Mouse (Mus musculus) lung, postnatal 4 days (tissue): ENCODE data around the gene Ppme1.

Source experiments
- DNase-seq, 2 experiments: peaks; one replicate each; pipeline ENCODE4 v3.0.0; 2021

Ppme1 gene

DNA sequence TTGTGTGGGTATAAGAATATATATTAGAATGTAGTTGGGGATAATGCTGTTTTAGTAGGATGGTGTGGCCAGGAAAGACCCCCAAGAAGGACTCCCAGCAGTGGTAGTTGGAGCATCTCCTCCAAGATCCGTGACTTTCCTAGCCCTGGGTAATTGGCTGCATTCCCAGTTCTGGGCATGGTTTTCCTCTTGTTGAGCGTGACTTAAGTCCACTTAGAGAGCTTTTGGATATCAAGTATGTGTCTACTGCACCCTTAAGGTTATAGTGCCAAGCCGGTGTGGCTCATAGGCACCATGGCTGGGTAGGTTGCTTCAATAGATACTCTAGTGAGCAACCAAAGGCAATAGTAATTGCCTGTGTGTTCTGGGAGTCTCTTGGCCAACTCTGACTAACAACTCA is 48.4 kb downstream of the Ppme1 start:
- peak in 1 of 2 experiments; percentile 56 for DNase-seq

DNA sequence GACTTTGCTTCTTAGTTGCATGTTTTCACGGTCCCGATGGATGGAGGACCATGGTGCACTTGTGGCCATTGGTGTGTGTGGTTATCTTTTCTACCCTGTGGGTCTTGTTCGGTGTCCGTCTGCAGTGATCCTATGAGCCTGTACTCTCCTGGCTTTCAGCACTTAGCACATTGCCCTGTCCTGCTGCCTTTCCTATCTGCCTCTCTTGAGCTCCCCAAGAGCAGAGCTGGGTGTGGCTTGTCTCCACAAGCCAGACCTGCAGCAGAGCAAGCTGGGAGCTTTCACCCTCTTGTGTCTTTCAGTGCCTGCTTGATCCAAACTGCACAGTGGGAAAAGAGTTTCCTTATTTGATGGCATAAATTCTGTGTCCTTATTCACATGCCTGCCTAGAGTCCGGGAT is 54.6 kb downstream of the Ppme1 start:
- DNase-seq = no peak

DNA sequence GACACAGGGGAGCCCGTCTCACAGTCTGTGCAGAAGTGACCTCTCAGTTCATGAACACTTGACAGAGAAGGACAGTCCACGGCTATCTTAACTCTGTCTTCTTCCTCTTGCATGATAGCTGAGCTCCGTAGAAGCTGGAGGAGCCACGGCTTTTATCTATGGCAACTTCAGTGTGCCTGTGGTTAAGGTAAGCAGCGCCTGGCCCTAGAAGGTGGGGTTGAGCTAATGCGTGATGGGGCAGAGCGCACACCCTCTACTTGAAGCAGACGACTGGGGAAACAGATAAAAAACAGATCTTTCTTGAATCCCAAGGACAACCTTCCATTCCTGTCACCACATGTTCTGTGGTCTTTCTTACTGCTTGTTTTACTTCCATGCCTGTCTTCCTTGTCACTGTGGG is 55.2 kb downstream of the Ppme1 start:
- DNase-seq = no peak

DNA sequence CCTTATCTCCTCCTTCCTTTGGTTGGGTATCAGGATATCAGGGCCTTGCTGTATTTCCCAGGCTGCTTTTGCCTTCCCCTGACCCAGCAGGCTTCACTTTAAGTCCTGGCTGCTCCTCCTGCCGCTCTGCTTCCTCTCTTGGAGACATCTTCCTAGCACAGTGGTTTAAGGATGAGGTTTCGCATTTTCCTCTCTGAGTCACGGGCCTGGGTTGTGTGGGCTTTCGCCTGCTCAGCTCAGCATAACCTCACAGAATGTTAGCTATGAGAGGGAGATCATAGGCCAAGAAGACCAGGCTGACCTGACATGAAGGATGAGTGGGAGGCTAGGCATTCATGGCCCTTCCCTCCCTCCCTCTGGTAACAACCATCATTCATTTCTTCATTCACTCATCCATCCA is 59.4 kb downstream of the Ppme1 start:
- DNase-seq = no peak

DNA sequence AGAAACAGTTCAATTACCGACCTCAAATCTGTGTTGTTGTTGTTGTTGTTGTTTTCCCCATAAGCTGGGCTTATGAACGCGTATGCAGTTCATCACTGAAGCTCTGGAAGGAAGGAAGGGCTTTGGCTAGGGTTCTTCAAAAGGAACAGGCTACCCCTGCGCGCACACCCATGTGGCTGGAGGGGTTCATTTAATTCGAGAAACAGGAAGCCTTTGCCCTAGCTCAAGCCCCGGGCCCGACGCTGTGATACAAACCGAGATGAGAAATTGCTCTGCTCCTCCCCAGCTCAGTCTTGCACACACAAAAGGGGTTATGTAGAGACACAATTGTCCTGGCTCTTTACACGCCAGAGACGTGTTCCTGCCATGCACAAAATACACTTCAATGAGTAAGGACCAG is 61.8 kb downstream of the Ppme1 start:
- DNase-seq = no peak

DNA sequence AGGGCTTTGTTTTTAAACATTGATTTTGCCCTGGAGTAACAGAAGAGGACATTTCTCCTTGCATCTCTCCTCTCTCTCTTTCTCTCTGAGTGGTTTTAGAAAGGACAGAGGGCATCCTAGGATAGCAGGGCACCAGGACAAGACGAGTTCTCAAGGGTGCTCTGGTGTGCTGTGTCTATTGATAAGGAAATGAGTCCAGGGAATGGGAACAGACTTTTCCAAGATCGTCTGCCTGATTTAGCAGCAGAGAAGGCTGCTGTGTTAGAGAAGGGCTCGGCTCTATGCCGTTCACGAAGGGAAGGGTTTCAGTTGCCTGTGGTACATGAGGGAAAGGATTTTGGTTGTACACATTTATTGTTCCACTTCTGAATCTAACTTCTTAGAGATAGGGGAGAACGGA is 62.4 kb downstream of the Ppme1 start:
- DNase-seq = no peak

DNA sequence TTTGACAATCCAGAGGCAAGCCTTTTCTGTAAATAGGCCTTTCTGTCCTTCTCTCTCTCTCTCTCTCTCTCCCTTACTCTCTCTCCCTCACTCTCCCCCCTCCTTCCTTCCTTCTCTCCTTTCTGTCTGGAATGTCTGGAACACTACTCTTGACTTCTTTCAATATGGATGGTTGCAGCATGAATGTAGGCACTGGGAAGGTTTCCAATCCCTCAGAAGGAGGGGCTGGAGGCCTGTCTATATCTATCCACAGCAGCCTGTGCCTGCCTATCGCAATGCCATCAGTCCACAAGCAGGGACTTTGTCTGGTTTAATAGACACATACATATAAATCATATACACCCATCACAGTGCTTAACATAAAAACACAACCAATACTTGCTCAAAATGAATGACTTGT is 62.9 kb downstream of the Ppme1 start:
- no peak for DNase-seq

DNA sequence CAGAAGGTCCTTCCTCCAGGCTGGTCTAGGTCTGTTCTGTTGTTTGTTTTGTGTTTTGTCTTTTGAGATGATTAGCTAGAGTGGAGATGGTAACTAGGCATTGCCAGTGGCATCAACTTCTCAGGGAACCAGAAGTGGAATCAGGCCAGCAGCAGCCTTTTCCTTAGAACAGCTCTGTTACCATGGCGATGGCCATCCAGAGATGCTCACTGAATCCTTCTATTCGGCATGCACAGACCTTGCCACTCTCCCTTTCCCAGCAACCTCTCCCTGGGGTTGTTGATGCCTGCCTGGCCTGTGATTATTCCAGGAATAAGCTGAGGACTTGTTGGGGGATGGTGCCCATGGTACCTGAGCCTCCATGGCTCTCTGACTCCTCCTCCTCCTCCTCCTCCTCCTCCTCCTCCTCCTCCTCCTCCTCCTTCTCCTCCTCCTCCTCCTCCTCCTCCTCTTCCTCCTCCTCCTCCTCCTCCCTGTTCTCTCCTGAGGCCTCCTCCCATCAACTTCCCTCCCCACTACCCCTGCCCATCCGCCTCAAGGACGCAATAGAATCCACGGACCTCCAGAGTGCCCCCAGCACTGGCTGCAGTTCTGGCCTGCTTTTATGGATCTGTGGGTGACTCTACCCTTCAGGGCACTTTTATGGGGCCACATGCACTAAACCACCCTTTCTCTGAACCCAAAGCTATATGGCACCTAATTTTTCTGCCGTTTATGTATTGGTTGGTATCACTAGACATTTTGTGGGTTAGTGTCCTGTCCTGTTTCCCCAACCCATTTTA is 64.0 kb downstream of the Ppme1 start:
- no peak for DNase-seq

DNA sequence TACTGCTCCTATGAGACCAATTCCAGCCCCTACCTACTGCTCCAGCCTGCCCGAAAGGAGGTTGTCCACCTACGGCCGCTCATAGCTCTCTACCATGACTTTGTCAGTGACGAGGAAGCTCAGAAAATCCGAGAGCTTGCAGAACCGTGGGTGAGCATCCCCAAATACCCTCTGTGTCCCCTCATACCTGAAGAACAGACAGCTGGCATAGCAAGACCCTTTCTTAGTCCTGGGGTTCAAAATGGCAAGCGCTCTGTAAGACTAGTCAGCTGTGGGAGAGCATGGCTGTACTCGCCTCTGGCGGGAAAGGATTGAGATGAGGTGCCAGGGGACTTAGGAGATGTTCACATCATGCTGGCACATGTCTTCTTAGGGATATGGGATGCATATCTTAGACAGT is 66.2 kb downstream of the Ppme1 start:
- no peak for DNase-seq

DNA sequence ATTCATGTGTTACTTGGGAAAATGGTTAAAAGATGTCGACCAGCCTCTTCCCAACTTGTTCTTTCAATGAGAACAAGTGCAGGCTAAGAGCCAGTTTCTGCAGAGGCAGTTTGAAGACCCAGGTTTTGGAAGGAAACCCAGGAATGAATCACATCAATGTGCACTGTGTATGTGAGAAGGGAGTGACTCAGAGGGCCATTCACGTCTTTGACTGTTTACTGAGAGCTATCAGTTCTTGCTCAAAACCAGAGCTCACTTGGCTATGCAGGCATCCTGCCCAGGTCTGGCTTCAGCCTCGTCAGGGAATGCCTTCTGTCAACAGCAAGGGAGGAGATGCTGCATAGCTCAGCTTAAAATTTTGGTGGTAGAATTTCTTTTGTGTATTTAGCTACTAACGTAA is 69.8 kb downstream of the Ppme1 start:
- peak; percentile 66 to 88 for DNase-seq

DNA sequence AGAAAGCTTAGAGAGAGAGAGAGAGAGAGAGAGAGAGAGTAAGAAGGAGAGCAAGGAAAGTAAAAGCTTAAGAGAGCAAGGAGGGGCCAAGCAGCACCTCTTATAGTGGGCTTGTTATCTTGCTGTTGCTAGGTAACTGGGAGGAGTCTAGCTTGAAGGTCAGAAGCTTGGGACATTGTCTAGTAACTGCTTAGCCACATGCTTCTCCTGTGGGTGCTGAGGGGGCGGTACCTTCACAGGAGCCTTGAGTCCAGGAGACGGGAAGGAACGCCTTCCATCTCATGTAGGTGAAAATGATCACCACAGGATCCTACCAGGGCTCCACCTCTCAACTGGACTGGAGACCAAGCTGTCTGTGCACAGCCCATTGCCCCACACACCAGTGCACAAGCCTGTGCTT is 70.7 kb downstream of the Ppme1 start:
- DNase-seq = no peak

DNA sequence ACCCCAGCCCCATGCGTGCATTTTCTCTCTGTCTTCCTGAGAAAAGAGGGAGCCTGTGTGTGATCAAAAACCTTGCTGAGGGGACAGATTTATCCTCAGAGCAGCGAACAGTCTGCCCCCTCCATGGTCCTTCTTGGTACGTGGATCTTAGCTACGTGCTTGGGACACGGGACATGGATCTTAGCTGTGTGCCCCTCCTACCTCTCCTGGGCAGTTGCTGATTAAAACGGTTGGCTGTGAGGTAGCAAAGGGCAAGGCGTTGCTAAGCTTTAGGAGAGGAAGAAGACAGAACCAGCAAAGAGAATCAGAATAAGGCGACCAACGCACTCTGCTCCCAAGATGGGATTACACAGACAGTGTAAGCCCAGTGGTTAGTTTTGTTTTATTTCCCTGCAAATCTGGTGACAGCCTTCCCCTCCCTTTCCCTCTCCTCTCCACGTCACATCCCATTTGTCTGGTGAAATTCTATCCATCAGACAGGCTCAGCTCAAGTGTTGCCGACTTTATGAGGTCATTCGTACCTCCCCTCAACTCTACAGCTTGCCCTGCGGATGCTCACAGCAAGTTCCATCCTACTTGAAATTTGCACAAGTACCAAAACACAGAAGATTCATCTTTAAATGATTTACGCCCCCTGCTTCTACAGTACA is 73.1 kb downstream of the Ppme1 start:
- no peak for DNase-seq

DNA sequence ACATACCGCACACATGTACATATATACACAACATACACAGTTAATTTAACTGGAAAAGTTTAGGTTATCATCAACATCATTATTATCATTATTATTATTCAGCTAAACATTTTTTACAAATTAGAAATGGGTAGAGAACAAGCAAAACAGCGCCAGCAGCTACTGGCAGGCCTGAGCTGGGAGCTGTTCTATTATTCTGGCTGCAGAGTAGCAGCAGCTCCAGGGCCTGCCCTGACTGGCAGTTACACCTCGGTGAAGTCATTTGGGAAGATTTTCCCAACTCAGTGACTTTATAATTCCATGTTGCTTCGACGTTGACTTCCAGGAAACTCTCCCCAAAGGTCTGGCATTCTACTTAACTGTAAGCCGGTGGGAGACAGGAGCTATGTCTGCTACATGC is 75.4 kb downstream of the Ppme1 start:
- no peak for DNase-seq

DNA sequence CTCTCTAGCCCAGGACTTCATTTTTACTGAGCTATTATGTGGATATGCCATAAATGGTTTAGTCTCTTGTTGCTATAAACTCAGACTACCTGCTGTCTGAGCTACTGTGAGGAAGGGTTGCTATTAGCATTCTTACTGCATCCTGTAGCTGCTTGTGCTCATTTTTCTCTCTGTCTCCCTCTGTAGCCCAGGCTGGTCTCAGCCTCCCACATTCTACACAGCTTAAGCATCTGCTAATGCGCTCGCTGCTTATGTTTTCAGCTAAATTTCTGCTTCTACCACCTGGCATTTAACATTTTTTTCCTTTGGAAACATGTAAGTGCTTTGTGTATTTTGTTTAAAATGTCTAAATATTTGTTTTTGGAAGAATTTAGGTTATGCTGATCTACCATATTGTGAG is 76.4 kb downstream of the Ppme1 start:
- DNase-seq = no peak

DNA sequence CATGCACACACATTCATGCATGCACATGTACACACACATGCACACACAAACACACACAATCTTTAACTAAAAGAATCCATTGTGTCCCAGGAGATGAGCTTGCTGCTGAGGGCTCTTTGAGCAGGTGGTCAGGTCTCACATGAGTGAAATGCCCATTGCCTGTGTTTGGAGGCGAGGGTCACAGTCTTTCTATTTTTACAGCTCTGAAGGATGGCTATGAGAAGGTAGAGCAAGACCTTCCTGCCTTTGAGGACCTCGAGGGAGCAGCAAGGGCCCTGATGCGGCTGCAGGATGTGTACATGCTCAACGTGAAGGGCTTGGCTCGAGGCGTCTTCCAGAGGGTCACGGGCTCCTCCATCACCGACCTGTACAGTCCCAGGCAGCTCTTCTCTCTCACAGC is 78.6 kb downstream of the Ppme1 start:
- no peak for DNase-seq

DNA sequence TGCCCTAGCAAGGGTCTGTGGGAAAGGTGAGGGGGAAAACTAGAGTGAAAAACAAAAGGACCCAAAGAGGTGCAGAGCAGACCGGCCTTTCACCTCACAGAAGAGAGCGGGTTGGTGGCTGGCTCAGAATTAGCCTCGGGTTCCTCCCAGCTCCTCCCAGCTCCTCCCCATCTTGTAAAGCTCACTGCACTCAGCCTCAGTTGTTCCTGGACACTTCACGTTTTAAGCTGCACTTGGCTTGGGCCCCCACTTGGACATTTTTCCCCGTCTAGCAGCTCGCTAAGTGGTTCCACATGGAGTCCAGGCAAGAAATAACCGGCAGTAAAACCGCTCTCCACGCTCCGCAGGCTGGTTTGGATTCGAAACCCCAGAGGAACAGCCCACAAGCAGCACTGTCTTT is 83.5 kb downstream of the Ppme1 start:
- DNase-seq = peak; percentile 51 to 79

DNA sequence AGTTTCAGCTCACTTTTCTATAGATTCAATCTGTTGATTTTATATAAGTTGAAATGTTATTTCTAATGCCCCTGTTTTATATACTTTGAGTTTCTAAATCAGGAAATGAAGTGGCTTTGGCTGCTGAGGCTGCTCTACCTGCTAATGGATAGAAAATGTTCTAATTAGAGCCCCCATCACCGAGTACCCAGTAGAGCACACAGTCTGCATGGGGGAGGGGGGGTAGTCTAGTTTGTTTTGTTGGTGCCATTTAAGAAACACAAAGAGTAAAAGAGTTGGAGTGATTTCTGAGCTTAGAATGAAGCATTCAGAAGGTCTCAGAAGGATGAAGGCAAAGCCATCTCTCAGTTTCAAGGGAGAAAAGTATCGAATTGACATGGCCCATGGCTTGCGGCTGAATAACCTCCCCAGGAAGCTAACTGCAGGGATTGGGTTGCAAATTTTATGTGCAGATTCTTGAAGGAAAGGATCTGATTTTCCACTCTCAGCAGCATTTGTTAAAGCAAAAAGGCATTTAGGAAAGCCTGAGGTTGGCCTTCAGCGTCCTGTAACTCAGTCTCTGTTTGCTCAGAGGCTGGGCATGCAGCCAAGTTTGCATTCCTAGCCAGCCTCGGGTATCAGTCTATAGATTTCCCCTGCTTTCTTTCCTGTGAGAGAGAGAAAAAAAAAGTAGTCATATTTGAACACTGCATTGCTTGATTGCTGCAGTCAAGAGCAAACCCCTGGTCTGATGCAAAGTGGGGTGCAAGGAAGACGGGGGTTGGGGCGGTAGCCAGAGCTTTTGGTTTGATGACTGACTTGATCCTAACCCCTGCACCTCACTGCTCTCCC is 84.1 kb downstream of the Ppme1 start:
- DNase-seq = peak; percentile 78 to 90

DNA sequence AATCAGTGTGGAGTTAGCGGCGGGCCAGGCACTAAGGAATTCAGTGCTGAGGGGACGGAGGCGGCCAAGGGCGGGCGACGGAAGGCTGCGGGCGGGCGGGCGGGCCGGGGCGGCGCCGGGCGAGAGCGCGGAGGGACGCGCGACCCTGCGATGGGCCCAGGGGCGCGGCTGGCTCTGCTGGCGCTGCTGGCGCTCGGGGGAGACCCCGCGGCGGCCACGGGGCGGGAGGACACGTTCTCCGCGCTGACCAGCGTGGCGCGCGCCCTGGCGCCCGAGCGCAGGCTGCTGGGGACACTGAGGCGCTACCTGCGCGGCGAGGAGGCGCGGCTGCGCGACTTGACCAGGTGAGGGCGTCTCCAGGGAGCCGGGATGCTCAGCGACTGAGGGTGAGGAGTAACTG is 86.7 kb downstream of the Ppme1 start, which contains the start of gene P4ha3:
P4ha3 (plus strand) TSS at position 138 of the 400 bp plus-strand sequence.
- peak; percentile 53 to 65 for DNase-seq

DNA sequence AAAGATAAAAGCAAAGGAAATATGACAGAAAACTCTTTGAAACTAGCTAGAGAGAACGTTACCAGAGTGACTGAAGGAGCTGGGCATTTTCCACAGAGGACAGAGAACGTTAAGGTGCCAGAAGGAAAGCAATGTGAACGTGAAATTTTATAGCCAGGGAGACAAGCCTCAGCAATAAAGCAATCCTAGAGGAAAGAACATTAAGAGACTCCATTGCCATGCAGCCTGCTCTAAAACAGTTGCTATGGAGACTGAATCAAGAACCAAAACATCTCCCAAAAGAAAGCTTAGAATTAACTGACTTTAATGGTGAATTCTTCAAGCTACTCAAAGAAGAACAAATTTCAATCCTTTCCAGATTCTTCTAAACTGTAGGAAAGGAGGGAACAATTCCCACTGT is 88.8 kb downstream of the Ppme1 start:
- no peak for DNase-seq

DNA sequence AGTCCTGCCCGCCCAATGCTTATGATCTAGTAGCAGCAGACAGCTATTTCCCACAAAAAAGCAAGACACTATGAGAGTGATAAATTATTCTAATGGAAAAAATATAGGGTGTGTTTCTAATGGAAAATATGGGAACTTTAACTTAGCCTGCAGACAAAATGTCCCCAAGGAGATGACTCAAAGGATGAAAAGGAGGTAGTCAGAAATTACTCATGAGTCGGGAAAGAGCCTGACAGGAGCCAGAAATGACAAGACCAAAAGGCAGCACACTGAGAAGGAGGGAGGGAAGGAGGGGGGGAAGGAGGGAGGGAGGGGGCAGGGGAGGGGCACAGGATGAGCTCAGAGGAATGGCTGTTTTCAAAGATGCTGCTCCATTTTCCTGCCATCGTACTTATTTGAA is 90.5 kb downstream of the Ppme1 start:
- no peak for DNase-seq

DNA sequence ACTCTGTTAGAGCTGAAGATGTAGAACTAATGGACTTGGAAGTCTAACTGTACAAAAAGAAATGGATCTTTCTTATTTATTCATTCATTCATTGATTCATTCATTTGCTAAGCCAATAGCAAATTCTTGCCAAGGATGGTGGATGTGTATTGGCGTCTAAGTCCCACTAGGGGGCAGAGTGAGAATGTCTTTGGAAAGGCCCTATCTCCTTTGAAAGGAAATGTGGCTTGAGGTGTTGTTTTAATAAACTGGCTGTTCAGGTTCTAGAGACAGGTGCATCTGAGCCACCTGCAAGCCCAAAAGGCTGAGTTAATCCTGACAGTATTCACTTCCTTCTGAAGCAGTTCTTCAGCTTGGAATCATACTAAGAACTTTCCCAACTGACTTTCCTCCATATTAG is 92.3 kb downstream of the Ppme1 start:
- DNase-seq = peak in 1 of 2 experiments; percentile 48
